In genomic region chr16:32915292-32916068, GRCm38 (mm10) we compare ENCODE assay signal across 9 mouse cellular contexts. TPM values are rescaled to one million over a fixed set of nuclear protein-coding genes. Genes with fewer than 3 reads are reported as not detected.
DNase-seq lines count a peak whose midpoint lies in the region; ATAC-seq and TF ChIP-seq lines count a peak whose summit lies in the region.
"Had no signal": no experiment of that assay in that cellular context is flagged by ENCODE, and none has a peak within 500 bp of the region (broad histone marks: within the 10 kb centered on the region; RNA-seq: fewer than 3 reads in every experiment).

No protein-coding gene starts in this region.

- H3K4me3 ChIP-seq in gastrocnemius, adult 2 months = peak overlapping the region; percentile 85
- H3K4me3 ChIP-seq in forebrain, embryonic 14.5 days (ENCODE audit: low read depth, low read length) = peak overlapping the region; percentile 98
- H3K4me3 ChIP-seq in liver, embryonic 16.5 days (ENCODE audit: low read depth, low read length) = peak overlapping the region; percentile 10; the same call in 1 of the 2 replicates

- no peaks in the 10 kb centered on the region for H3K27me3 ChIP-seq in forebrain, embryonic 14.5 days (replicated peaks; ENCODE audit: control insufficient read depth, insufficient read depth, low read length)
- H3K27me3 ChIP-seq in liver, embryonic 16.5 days (ENCODE audit: control insufficient read depth, insufficient read depth, low read depth, low read length) = no peaks in the 10 kb centered on the region

- 74% methylated on average over 9 of the region's 9 CpGs for WGBS in forebrain, embryonic 14.5 days
- 64% methylated on average over 9 of the region's 9 CpGs for WGBS in liver, embryonic 16.5 days (ENCODE audit: insufficient replicate concordance)

- H3K9me3 ChIP-seq in forebrain, embryonic 14.5 days (replicated peaks; ENCODE audit: control insufficient read depth, low read length) = no peaks in the 10 kb centered on the region
- H3K9me3 ChIP-seq in liver, embryonic 16.5 days (replicated peaks; ENCODE audit: control insufficient read depth, low read length) = no peaks in the 10 kb centered on the region

- TF ChIP-seq CTCF in gastrocnemius, adult 2 months (IDR thresholded peaks at IDR 0.05) = no peak

- H3K36me3 ChIP-seq in forebrain, embryonic 14.5 days (ENCODE audit: control insufficient read depth, insufficient read depth, low read length) = no peaks in the 10 kb centered on the region
- no peaks in the 10 kb centered on the region for H3K36me3 ChIP-seq in liver, embryonic 16.5 days (ENCODE audit: control insufficient read depth, insufficient read depth)

- no peak overlapping the region for H3K27ac ChIP-seq in gastrocnemius, adult 2 months
- no peak overlapping the region for H3K27ac ChIP-seq in forebrain, embryonic 14.5 days (ENCODE audit: low read depth, low read length)
- H3K27ac ChIP-seq in liver, embryonic 16.5 days (ENCODE audit: low read length) = no peak overlapping the region

- no peaks in the 10 kb centered on the region for H3K4me1 ChIP-seq in forebrain, embryonic 14.5 days (ENCODE audit: control insufficient read depth, insufficient read depth, low read length)
- H3K4me1 ChIP-seq in liver, embryonic 16.5 days (ENCODE audit: control insufficient read depth, low read depth, low read length) = peaks cover 13% of the 10 kb centered on the region

- peak overlapping the region; percentile 74 for H3K4me2 ChIP-seq in forebrain, embryonic 14.5 days (ENCODE audit: low read length)
- peak overlapping the region; percentile 69 for H3K4me2 ChIP-seq in liver, embryonic 16.5 days (ENCODE audit: low read depth, low read length)

- no peak for ATAC-seq in forebrain, embryonic 14.5 days
- ATAC-seq in liver, embryonic 16.5 days (ENCODE audit: low read depth) = no peak

- no peak for DNase-seq in gastrocnemius, adult 2 months
- DNase-seq in gastrocnemius, adult 8-10 months (ENCODE audit: low spot score in 2 of 2) = no peak
- DNase-seq in CD4-positive, CD25-positive, alpha-beta regulatory T cell, adult 2 months (ENCODE audit: low read depth, low spot score) = peak; percentile 64
- no peak for DNase-seq in forebrain, embryonic 14.5 days (ENCODE audit: low spot score)
- no peak for DNase-seq in urinary bladder, postnatal 25 days (ENCODE audit: low spot score)
- no peak for DNase-seq in thymus, postnatal 36 days
- DNase-seq in gastrocnemius, postnatal 25 days = no peak
- DNase-seq: kidney, adult 11 months had no signal

- no peak overlapping the region for H3K9ac ChIP-seq in forebrain, embryonic 14.5 days (ENCODE audit: low read length)
- no peak overlapping the region for H3K9ac ChIP-seq in liver, embryonic 16.5 days (ENCODE audit: low read depth, low read length)

- intact Hi-C loops in gastrocnemius, adult 2 months (cut with DNase I) = no loop called here

RNA-seq across cellular contexts. Expression of gene Lrch3, which starts 1.6 kb away (rescaled TPM):
- total RNA-seq in gastrocnemius, adult 2 months (2021) = 10 to 100 TPM; 14.1 to 16.0 TPM
- 10 to 100 TPM; 11.6 to 15.3 (median 13.8) TPM for total RNA-seq in gastrocnemius, adult 8-10 months (2022)
- 24.3 and 36.0 TPM in 2 replicates for polyA plus RNA-seq in forebrain, embryonic 14.5 days (2014; fragmentation: Nextera tagmentation; extraction: Ambion mirVana)
- polyA plus RNA-seq in liver, embryonic 16.5 days (2015; fragmentation: Nextera tagmentation; extraction: Ambion mirVana) = 4.5 and 5.1 TPM in 2 replicates
- 10 to 100 TPM; 13.7 to 15.4 TPM for total RNA-seq in gastrocnemius, postnatal 25 days (2021)

RNA-seq across cellular contexts. Expression of gene Rubcn, which starts 37.9 kb away (rescaled TPM):
- total RNA-seq in gastrocnemius, adult 2 months (2021) = 10 to 100 TPM; 24.0 to 28.5 TPM
- total RNA-seq in gastrocnemius, adult 8-10 months (2022) = 10 to 100 TPM; 22.4 to 29.0 (median 25.9) TPM
- 20.0 and 26.8 TPM in 2 replicates for polyA plus RNA-seq in forebrain, embryonic 14.5 days (2014; fragmentation: Nextera tagmentation; extraction: Ambion mirVana)
- polyA plus RNA-seq in liver, embryonic 16.5 days (2015; fragmentation: Nextera tagmentation; extraction: Ambion mirVana) = 5.4 and 6.1 TPM in 2 replicates
- total RNA-seq in gastrocnemius, postnatal 25 days (2021) = 10 to 100 TPM; 24.3 to 26.7 TPM

RNA-seq across cellular contexts. Expression of gene Fyttd1, which starts 38.2 kb away (rescaled TPM):
- 10 to 100 TPM; 95.0 to 95.1 TPM for total RNA-seq in gastrocnemius, adult 2 months (2021)
- total RNA-seq in gastrocnemius, adult 8-10 months (2022) = 100 to 1,000 TPM; 107 to 123 (median 116) TPM
- polyA plus RNA-seq in forebrain, embryonic 14.5 days (2014; fragmentation: Nextera tagmentation; extraction: Ambion mirVana) = 160 and 173 TPM in 2 replicates
- polyA plus RNA-seq in liver, embryonic 16.5 days (2015; fragmentation: Nextera tagmentation; extraction: Ambion mirVana) = 24.9 and 27.0 TPM in 2 replicates
- 10 to 100 TPM; 79.8 to 85.6 TPM for total RNA-seq in gastrocnemius, postnatal 25 days (2021)

Comparison
In these comparisons a context has a peak if more than half of its experiments do, and no peak if none do; other contexts are left out.
1. H3K4me3 ChIP-seq: peak in every context shown above with its lines; median percentile 98 in forebrain, embryonic 14.5 days; 85 in gastrocnemius, adult 2 months; 10 in liver, embryonic 16.5 days.